Mouse (Mus musculus) liver, embryonic 11.5 days (tissue): ENCODE measurements at regions not wholly inside any gene's neighbourhood (a gene's known extent, or its start where the extent isn't known, plus 50 kb on each side); places are given as distances from the start of the nearest gene placed in this dataset.

Experiments used
- ATAC-seq: fragments of 200-750 bp; cut with Nextera tagmentation; replicated peaks from 2 replicates; pipeline ENCODE4 v1.8.0; 2017; ENCODE audit warnings: moderate number of reproducible peaks, mild to moderate bottlenecking, moderate TSS enrichment, moderate library complexity; ENCODE audit not compliant: low FRiP score
- DNase-seq: peaks from one replicate; pipeline ENCODE4 v3.0.0-alpha.2; 2017; ENCODE audit warnings: low spot score
- H3K27ac ChIP-seq: fragments of 300-500 bp; sonication (generic); 2 replicates; pipeline ENCODE4 v1.5.1; 2014; ENCODE audit warnings: mild to moderate bottlenecking, low read depth, low read length, control low read depth
- H3K27me3 ChIP-seq: fragments of 300-500 bp; sonication (generic); replicated peaks from 2 replicates; pipeline ENCODE4 v1.6.1; 2014; ENCODE audit warnings: low read length, mixed read lengths; ENCODE audit not compliant: control insufficient read depth, insufficient read depth
- H3K36me3 ChIP-seq: fragments of 300-500 bp; sonication (generic); 2 replicates; pipeline ENCODE4 v1.6.1; 2014; ENCODE audit warnings: mild to moderate bottlenecking, low read length, moderate library complexity, mixed read lengths; ENCODE audit not compliant: control insufficient read depth, insufficient read depth
- H3K4me1 ChIP-seq: fragments of 300-500 bp; sonication (generic); replicated peaks from 2 replicates; pipeline ENCODE4 v1.6.1; 2014; ENCODE audit warnings: low read length, mixed read lengths; ENCODE audit not compliant: control insufficient read depth, insufficient read depth
- H3K4me2 ChIP-seq: fragments of 300-500 bp; sonication (generic); 2 replicates; pipeline ENCODE4 v1.6.1; 2014; ENCODE audit warnings: mild to moderate bottlenecking, control low read depth, moderate library complexity
- H3K4me3 ChIP-seq: fragments of 300-500 bp; sonication (generic); 2 replicates; pipeline ENCODE4 v1.5.1; 2014; ENCODE audit warnings: low read depth, low read length, control low read depth
- H3K9ac ChIP-seq: fragments of 300-500 bp; sonication (generic); 2 replicates; pipeline ENCODE4 v1.6.1; 2014; ENCODE audit warnings: low read depth, low read length, control low read depth
- H3K9me3 ChIP-seq: fragments of 300-500 bp; sonication (generic); 2 replicates; pipeline ENCODE4 v1.6.1; 2016; ENCODE audit warnings: low read length, inconsistent platforms, mixed read lengths; ENCODE audit not compliant: control insufficient read depth
- WGBS: fragments of 180-500 bp; shearing (Covaris S2); extraction: QIAGEN DNeasy Blood & Tissue Kit; methylation state at CpG from one replicate; pipeline ENCODE4 v1.1.7; 2014; 5-methylcytosine and 5-hydroxymethylcytosine counted together

DNA sequence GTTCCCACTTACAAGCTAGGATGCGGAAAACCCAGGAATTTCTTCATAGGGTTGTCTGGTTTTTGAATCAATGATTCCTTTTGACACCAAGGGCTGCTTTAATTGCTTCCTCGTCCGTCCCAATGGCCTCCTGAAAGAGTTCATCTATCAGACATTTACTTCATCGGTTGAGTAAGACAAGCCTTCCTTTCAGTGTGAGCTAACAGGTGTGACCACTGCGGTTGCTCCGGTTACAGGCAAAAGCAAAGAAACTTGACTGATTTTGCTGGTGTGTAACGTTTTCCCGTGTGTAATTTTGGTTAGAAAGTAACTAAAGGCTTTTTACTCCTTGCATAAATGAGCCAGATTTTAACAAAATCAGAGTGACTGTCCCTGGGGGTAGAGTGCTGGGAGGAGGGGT, 99.6 kb upstream of the Rnaseh2b start:
- no peak overlapping the region for H3K4me3 ChIP-seq
- H3K27me3 ChIP-seq = no peaks in the 10 kb centered on the region
- ATAC-seq (no peak), DNase-seq (no peak)
- H3K36me3 ChIP-seq = no peaks in the 10 kb centered on the region
- H3K4me2 ChIP-seq = no peak overlapping the region
- no peaks in the 10 kb centered on the region for H3K4me1 ChIP-seq
- no peaks in the 10 kb centered on the region for H3K9me3 ChIP-seq
- no peak overlapping the region for H3K9ac ChIP-seq
- no peak overlapping the region for H3K27ac ChIP-seq
- WGBS = 78% methylated on average over 8 of the region's 8 CpGs

DNA sequence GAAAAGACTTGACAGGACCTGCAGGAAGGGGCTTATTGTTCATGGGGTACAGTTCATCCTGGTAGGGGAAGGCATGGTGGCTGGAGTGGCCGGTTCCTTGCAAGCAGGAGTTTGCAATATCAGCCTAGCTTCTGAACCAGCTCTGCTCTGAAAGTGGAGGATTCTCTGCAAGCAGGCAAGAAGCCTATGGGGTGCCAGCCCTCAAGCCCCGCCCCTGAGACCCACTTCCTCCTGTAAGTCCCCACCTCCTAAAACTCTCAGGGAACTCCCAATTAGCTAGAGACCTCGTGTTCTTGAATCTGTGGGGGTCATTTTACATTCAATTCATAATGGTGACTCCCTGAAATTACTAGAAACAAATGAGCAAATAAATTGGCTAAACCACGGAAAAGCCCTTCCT, 99.0 kb upstream of the Rnaseh2b start:
- DNase-seq (no peak), ATAC-seq (no peak)
- Histone ChIP-seq H3K27ac (no peak overlapping the region), H3K27me3 (no peaks in the 10 kb centered on the region), H3K36me3 (no peaks in the 10 kb centered on the region), H3K4me3 (no peak overlapping the region), H3K4me2 (no peak overlapping the region), H3K9ac (no peak overlapping the region), H3K9me3 (no peaks in the 10 kb centered on the region), H3K4me1 (no peaks in the 10 kb centered on the region)
- 39% methylated on average over 4 of the region's 4 CpGs for WGBS

DNA sequence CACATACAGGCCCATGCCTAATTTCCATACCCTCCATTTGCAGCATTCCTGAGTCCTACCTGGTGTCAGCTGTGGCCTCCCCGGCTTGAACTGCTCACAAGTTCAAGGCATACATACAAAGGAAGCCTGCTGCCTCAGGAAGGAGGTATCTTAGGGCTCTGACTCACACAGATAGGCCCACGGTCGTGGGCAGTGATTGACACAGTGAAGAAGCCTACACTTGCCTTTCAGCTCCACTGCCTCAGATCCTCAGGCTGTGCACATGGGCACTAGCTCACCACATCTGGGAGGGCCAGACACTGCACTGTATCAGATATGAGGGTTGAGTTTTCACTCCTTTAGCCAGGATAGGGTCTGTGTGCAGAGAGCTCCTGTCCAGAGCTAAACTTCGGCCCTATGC, 95.6 kb upstream of the Rnaseh2b start:
- ATAC-seq (no peak), DNase-seq (no peak)
- Histone ChIP-seq H3K9me3 (no peaks in the 10 kb centered on the region), H3K9ac (no peak overlapping the region), H3K27ac (no peak overlapping the region), H3K27me3 (no peaks in the 10 kb centered on the region), H3K36me3 (no peaks in the 10 kb centered on the region), H3K4me3 (no peak overlapping the region), H3K4me1 (no peaks in the 10 kb centered on the region), H3K4me2 (no peak overlapping the region)
- 54% methylated on average over 4 of the region's 4 CpGs for WGBS

DNA sequence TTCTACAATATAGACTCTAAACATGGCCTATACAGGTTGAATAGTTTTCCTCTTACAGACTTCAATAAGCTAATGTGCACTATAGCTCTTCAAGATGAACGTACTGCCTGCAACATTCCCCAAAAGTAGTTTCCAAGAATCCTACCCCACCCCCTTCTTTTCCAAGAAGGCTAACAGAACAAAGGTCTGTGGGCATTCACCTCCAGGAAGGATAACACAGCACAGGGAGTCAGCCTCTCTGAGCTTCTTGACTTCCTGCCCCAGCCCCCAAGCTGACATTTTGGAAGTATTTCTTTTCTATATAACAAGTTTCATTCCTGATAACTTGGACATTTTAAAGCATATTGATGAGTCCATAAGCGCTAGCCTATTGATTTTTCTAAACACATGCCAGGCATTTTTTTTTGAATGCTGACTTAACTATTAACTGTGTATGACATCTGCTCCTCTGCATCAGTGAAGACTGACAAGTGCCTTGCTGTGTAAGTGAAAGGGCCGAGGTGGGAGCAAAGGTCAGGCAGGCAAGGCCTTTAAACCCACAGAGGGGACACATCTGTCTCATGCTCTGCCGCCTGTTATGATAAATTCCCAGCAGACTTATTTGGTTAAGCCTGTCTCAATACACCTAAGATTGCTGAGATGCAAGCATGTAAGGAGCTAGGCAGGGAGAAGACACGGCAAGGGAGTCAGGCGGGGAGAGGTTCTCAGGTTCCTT, 93.8 kb upstream of the Rnaseh2b start:
- H3K4me1 ChIP-seq = no peaks in the 10 kb centered on the region
- no peak overlapping the region for H3K9ac ChIP-seq
- DNase-seq (no peak), ATAC-seq (no peak)
- no peaks in the 10 kb centered on the region for H3K9me3 ChIP-seq
- H3K4me3 ChIP-seq = no peak overlapping the region
- WGBS = 64% methylated on average over 6 of the region's 6 CpGs
- no peak overlapping the region for H3K27ac ChIP-seq
- H3K36me3 ChIP-seq = no peaks in the 10 kb centered on the region
- no peak overlapping the region for H3K4me2 ChIP-seq
- no peaks in the 10 kb centered on the region for H3K27me3 ChIP-seq

DNA sequence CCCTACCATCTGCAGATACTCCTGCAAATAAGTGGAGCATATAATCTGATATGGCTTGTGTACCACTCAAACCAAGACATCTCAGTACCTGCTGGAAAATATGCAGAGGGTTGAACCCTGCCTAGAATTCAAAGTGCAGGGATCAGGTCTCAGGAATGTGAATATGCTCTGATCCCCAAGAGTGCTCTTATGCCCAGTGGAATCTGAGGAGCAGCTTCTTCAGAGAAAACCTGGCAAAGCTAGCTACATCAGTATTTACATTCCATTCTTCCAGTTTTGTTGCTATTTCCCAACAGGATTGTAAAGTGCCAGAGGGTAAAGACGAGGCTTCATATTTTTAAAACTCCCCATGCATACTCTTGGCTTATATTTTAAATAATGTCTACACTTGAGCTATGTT, 77.3 kb upstream of the Rnaseh2b start:
- no peaks in the 10 kb centered on the region for H3K36me3 ChIP-seq
- DNase-seq = no peak
- ATAC-seq = no peak
- no peak overlapping the region for H3K9ac ChIP-seq
- H3K4me1 ChIP-seq = no peaks in the 10 kb centered on the region
- no peak overlapping the region for H3K4me3 ChIP-seq
- no peak overlapping the region for H3K27ac ChIP-seq
- H3K4me2 ChIP-seq = no peak overlapping the region
- no peaks in the 10 kb centered on the region for H3K9me3 ChIP-seq
- no peaks in the 10 kb centered on the region for H3K27me3 ChIP-seq
- WGBS = 77% methylated on average over 1 of the region's 1 CpGs

DNA sequence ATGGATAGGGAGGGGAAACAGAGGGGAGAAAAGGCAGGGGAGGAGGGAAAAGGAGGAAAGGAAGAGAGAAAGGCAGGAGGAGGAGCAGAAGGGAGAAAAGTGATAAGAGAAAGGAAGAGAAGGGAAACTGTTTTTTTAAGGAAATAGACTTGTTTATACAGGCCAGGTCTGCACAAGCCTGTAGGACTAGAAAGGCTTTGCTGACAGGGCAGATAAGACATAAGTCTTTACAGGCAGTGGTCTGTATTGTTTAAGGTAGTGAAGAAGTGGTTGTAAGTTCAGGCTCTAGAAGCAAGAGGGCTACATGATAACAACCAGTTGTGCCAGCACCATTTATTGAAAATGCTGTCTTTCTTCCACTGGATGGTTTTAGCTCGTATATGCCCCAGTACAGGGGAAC, 75.4 kb upstream of the Rnaseh2b start:
- H3K27ac ChIP-seq = no peak overlapping the region
- H3K4me3 ChIP-seq = no peak overlapping the region
- WGBS = 55% methylated on average over 1 of the region's 1 CpGs
- no peak overlapping the region for H3K9ac ChIP-seq
- ATAC-seq (no peak), DNase-seq (no peak)
- no peaks in the 10 kb centered on the region for H3K36me3 ChIP-seq
- H3K27me3 ChIP-seq = no peaks in the 10 kb centered on the region
- H3K9me3 ChIP-seq = no peaks in the 10 kb centered on the region
- no peak overlapping the region for H3K4me2 ChIP-seq
- no peaks in the 10 kb centered on the region for H3K4me1 ChIP-seq

DNA sequence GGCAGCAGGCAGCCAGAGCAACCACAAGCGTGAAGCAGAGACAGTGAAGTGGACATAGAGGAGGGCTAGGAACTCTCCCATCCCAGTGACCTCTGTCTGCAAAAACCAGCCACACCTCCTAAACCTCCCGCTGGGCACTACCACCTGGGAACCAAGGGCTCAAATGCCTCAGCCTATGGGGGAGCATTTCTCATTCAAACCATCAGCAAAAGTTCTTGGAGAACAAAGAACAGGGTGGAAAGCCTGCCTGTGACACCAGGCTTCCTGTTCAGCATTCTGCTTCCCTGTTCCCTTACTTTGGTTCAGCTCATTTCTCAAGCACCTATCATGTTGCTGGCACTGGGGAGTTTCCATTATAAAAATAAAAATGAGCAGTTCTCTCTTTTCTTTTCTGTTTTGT, 74.4 kb upstream of the Rnaseh2b start:
- Histone ChIP-seq H3K4me2 (no peak overlapping the region), H3K27ac (no peak overlapping the region), H3K9ac (no peak overlapping the region), H3K4me1 (no peaks in the 10 kb centered on the region), H3K27me3 (no peaks in the 10 kb centered on the region), H3K9me3 (no peaks in the 10 kb centered on the region), H3K4me3 (no peak overlapping the region), H3K36me3 (no peaks in the 10 kb centered on the region)
- WGBS = 68% methylated on average over 2 of the region's 2 CpGs
- ATAC-seq (no peak), DNase-seq (no peak)

DNA sequence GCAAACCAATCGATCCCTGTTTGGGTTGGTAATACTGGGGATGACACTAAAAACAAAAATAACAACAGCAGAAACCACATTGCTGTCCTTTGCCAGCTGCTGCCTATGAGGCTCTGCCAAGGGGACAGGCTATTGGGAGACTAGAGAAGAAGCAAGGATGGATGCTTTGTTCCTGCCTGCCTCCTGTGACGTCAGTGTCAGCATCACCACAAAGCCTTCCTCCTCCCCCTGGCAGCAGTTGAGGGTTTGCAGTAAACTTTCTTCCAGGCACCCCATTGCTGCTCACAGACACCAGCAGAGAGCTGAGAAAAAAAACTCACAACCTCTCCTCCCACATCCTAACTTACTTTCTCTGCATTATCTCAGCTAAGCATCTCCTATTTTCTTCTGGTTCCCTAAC, 73.7 kb upstream of the Rnaseh2b start:
- 55% methylated on average over 2 of the region's 2 CpGs for WGBS
- Histone ChIP-seq H3K4me1 (no peaks in the 10 kb centered on the region), H3K36me3 (no peaks in the 10 kb centered on the region)

DNA sequence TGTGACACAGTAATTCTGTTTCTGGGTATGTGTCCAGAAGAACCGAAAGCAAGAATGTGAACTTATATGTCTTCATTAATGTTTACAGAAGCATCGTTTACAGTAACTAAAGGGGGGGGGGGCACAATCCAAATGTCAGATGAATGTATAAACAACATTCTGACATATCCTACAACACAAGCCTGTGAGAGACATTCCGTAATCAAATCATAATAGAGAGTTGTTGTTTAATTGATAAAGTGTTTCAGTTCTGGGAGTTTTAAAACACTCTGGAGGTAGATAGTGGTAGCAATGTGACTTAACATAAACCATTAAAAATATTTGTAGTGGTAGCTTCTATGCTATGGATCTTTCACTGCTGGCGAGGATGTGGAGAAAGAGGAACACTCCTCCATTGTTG, 71.6 kb upstream of the Rnaseh2b start:
- Histone ChIP-seq H3K27ac (no peak overlapping the region), H3K27me3 (no peaks in the 10 kb centered on the region), H3K9ac (no peak overlapping the region), H3K4me3 (no peak overlapping the region), H3K36me3 (no peaks in the 10 kb centered on the region), H3K9me3 (no peaks in the 10 kb centered on the region), H3K4me2 (no peak overlapping the region), H3K4me1 (no peaks in the 10 kb centered on the region)
- ATAC-seq = no peak
- DNase-seq = no peak
- 81% methylated on average over 4 of the region's 4 CpGs for WGBS

More for the DNA sequence above, 73.7 kb upstream of the Rnaseh2b start:
- DNase-seq (no peak), ATAC-seq (no peak)
- Histone ChIP-seq H3K9me3 (no peaks in the 10 kb centered on the region), H3K27ac (no peak overlapping the region), H3K9ac (no peak overlapping the region), H3K4me2 (no peak overlapping the region), H3K27me3 (no peaks in the 10 kb centered on the region), H3K4me3 (no peak overlapping the region)
